In the genomic region with DNA sequence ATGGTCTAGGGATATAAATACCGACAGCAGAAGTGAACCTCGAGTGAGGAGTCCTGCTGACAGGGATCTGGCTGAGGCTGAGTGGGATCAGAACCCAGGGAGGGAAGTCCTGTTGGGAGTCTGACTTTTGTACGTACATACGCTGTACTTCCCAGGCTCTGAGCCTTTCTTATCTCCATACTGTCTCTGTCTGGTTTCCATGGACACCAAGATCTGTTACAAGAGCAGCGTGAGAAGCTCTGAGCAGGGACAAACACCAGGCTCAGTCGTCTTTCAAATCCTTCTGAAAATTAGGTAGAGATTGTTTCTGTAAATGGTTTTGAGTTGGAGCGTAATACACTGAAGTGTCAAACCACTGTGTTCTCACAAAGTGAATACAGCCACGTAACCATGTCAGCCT, we compare ENCODE assay signal across 24 mouse cellular contexts. TPM values are rescaled to one million over a fixed set of nuclear protein-coding genes. Genes with fewer than 3 reads are reported as not detected.
DNase-seq lines count a peak whose midpoint lies in the region; ATAC-seq and TF ChIP-seq lines count a peak whose summit lies in the region.
"Had no signal": no experiment of that assay in that cellular context is flagged by ENCODE, and none has a peak within 500 bp of the region (broad histone marks: within the 10 kb centered on the region; RNA-seq: fewer than 3 reads in every experiment).

No protein-coding gene starts in this region.

- TF ChIP-seq CTCF in forebrain, postnatal 0 days (IDR thresholded peaks at IDR 0.05; ENCODE audit: low read depth) = no peak
- TF ChIP-seq CTCF in MEL (IDR thresholded peaks at IDR 0.05 in 2 of 3, conservative IDR thresholded peaks at IDR 0.05 in 1 of 3; ENCODE audit: control insufficient read depth in 1 of 3, insufficient read depth in 1 of 3, low read depth in 2 of 3, low read length in 3 of 3, poor library complexity in 1 of 3, severe bottlenecking in 1 of 3) = no peak
- no peak for TF ChIP-seq CTCF in brain, embryonic 14.5 days (IDR thresholded peaks at IDR 0.05; ENCODE audit: borderline replicate concordance, extremely low read depth, insufficient read depth, insufficient read length)

- H3K9me3 ChIP-seq in forebrain, postnatal 0 days (ENCODE audit: low read length) = no peaks in the 10 kb centered on the region
- H3K9me3 ChIP-seq in forebrain, embryonic 12.5 days = no peaks in the 10 kb centered on the region
- no peaks in the 10 kb centered on the region for H3K9me3 ChIP-seq in MEL (replicated peaks; ENCODE audit: insufficient read depth, low read length)
- H3K9me3 ChIP-seq: embryonic facial prominence, embryonic 12.5 days; G1E had no signal

- intact Hi-C loops in left cerebral cortex, postnatal 14 days (cut with DNase I) = no loop called here
- intact Hi-C loops in left cerebral cortex, postnatal 4 days (cut with DNase I) = loop anchor here (5.0 kb wide), 1 partner anchor 148 kb away; no protein-coding TSS in a partner anchor

- H3K79me2 ChIP-seq in MEL (ENCODE audit: control insufficient read depth, insufficient read depth, low read length, poor library complexity) = no peaks in the 10 kb centered on the region

- WGBS in forebrain, postnatal 0 days = 45% methylated on average over 8 of the region's 8 CpGs
- 64% methylated on average over 8 of the region's 8 CpGs for WGBS in forebrain, embryonic 12.5 days

- no peaks in the 10 kb centered on the region for H3K27me3 ChIP-seq in forebrain, postnatal 0 days (ENCODE audit: insufficient read depth, low read length)
- H3K27me3 ChIP-seq in forebrain, embryonic 12.5 days = no peaks in the 10 kb centered on the region
- no peaks in the 10 kb centered on the region for H3K27me3 ChIP-seq in MEL (ENCODE audit: control insufficient read depth in 1 of 2, insufficient read depth in 2 of 2, low read length in 2 of 2)
- H3K27me3 ChIP-seq: CH12.LX; embryonic facial prominence, embryonic 12.5 days had no signal

- no peak overlapping the region for H3K9ac ChIP-seq in forebrain, postnatal 0 days
- no peak overlapping the region; the same call in 1 of the 2 replicates for H3K9ac ChIP-seq in forebrain, embryonic 12.5 days
- H3K9ac ChIP-seq in MEL (ENCODE audit: control insufficient read depth, low read depth, low read length, poor library complexity, severe bottlenecking) = no peak overlapping the region
- H3K9ac ChIP-seq: embryonic facial prominence, embryonic 12.5 days had no signal

- ATAC-seq in forebrain, postnatal 0 days = peak; percentile 67
- ATAC-seq in forebrain, embryonic 12.5 days (ENCODE audit: low FRiP score) = no peak
- ATAC-seq: CD4-positive, CD25-positive, alpha-beta regulatory T cell, adult 4 months; forebrain, embryonic 14.5 days; forebrain, embryonic 16.5 days had no signal

- no peak for TF ChIP-seq RAD21 in MEL (IDR thresholded peaks at IDR 0.05; ENCODE audit: low read depth, low read length)

- TF ChIP-seq POLR2A in MEL (IDR thresholded peaks at IDR 0.05; ENCODE audit: control insufficient read depth in 1 of 2, insufficient read depth in 1 of 2, low read depth in 1 of 2, low read length in 2 of 2, poor library complexity in 1 of 2) = no peak
- no peak for TF ChIP-seq POLR2A in brain, embryonic 14.5 days (IDR thresholded peaks at IDR 0.05; ENCODE audit: borderline replicate concordance, extremely low read depth, insufficient read depth, insufficient read length, poor library complexity, severe bottlenecking)

- no peaks in the 10 kb centered on the region for H3K36me3 ChIP-seq in forebrain, postnatal 0 days (ENCODE audit: insufficient read depth)
- H3K36me3 ChIP-seq in forebrain, embryonic 12.5 days (replicated peaks) = no peaks in the 10 kb centered on the region
- peaks cover 0 to 11% of the 10 kb centered on the region in 2 experiments; a peak in 2 of 4 replicates for H3K36me3 ChIP-seq in MEL (ENCODE audit: control insufficient read depth in 1 of 2, insufficient read depth in 2 of 2, low read length in 2 of 2)
- H3K36me3 ChIP-seq: embryonic facial prominence, embryonic 12.5 days; G1E had no signal

- H3K4me3 ChIP-seq in forebrain, postnatal 0 days (ENCODE audit: low read depth, low read length) = no peak overlapping the region
- no peak overlapping the region for H3K4me3 ChIP-seq in forebrain, embryonic 12.5 days (replicated peaks)
- H3K4me3 ChIP-seq in MEL (ENCODE audit: control insufficient read depth in 1 of 2, insufficient read depth in 1 of 2, low read depth in 2 of 2, low read length in 2 of 2) = no peak overlapping the region
- H3K4me3 ChIP-seq: embryonic facial prominence, embryonic 12.5 days had no signal

- DNase-seq in forebrain, postnatal 0 days = no peak
- peak; percentile 23 to 43 for DNase-seq in left cerebral cortex, postnatal 14 days (ENCODE audit: low spot score in 2 of 2)
- DNase-seq in left cerebral cortex, postnatal 4 days = no peak
- peak; percentile 45 for DNase-seq in MEL (ENCODE audit: low read depth, low spot score)
- DNase-seq in brain, embryonic 14.5 days (ENCODE audit: low read depth) = peak; percentile 25
- DNase-seq in heart, postnatal 4 days = no peak
- DNase-seq: adrenal gland, adult 2 months; adrenal gland, postnatal 10 days; adrenal gland, postnatal 25 days; B cell, adult 2 months; cerebellum, adult 11 months; cerebellum, adult 18-20 months; cerebellum, adult 8-10 months; cerebellum, adult 9-11 months; cerebellum, postnatal 14 days; cerebellum, postnatal 36 days; embryo, embryonic 11 days had no signal

- H3K4me1 ChIP-seq in forebrain, postnatal 0 days (ENCODE audit: insufficient read depth) = no peaks in the 10 kb centered on the region; the same call in 1 of the 2 replicates
- H3K4me1 ChIP-seq in forebrain, embryonic 12.5 days = no peaks in the 10 kb centered on the region
- H3K4me1 ChIP-seq in MEL (ENCODE audit: control insufficient read depth in 1 of 2, insufficient read depth in 2 of 2, low read length in 2 of 2) = peaks cover 0 to 12% of the 10 kb centered on the region in 2 experiments; a peak in 3 of 4 replicates
- H3K4me1 ChIP-seq: embryonic facial prominence, embryonic 12.5 days had no signal

- H3K27ac ChIP-seq in forebrain, postnatal 0 days (ENCODE audit: low read depth, low read length) = no peak overlapping the region
- H3K27ac ChIP-seq in forebrain, embryonic 12.5 days = no peak overlapping the region
- no peak overlapping the region for H3K27ac ChIP-seq in MEL (ENCODE audit: control insufficient read depth, low read depth, low read length)
- H3K27ac ChIP-seq: embryonic facial prominence, embryonic 12.5 days had no signal

- no peak overlapping the region for H3K4me2 ChIP-seq in forebrain, postnatal 0 days (ENCODE audit: low read depth)
- H3K4me2 ChIP-seq in forebrain, embryonic 12.5 days = no peak overlapping the region
- H3K4me2 ChIP-seq: embryonic facial prominence, embryonic 12.5 days had no signal

- TF ChIP-seq EP300 in MEL (IDR thresholded peaks at IDR 0.05; ENCODE audit: low read depth in 1 of 2, low read length in 2 of 2) = no peak

TF ChIP-seq in MEL, 35 proteins besides CTCF, POLR2A, EP300 and RAD21 (continues in another document):
- TF ChIP-seq SMC3 (IDR thresholded peaks at IDR 0.05; ENCODE audit: low read depth, low read length) (no peak), NELFE (IDR thresholded peaks at IDR 0.05; ENCODE audit: low read depth, low read length) (no peak), E2F4 (IDR thresholded peaks at IDR 0.05; ENCODE audit: borderline replicate concordance, low read depth, low read length) (no peak), TAL1 (IDR thresholded peaks at IDR 0.05; ENCODE audit: low read length) (no peak), CHD1 (IDR thresholded peaks at IDR 0.05; ENCODE audit: low read depth, low read length) (no peak), ZKSCAN1 (IDR thresholded peaks at IDR 0.05; ENCODE audit: low read depth, low read length) (no peak), ETS1 (IDR thresholded peaks at IDR 0.05; ENCODE audit: low read depth, low read length) (no peak), SIN3A (IDR thresholded peaks at IDR 0.05; ENCODE audit: low read length) (no peak), TBP (IDR thresholded peaks at IDR 0.05; ENCODE audit: low read depth, low read length) (no peak)

RNA-seq across cellular contexts. Expression of a gene that starts 7.0 kb away (rescaled TPM):
- total RNA-seq in forebrain, postnatal 0 days (2014; rRNA removed) = 33.8 and 37.4 TPM in 2 replicates
- 13.1 and 19.2 TPM in 2 replicates for polyA plus RNA-seq in forebrain, postnatal 0 days (2015; fragmentation: Nextera tagmentation; extraction: Ambion mirVana)
- polyA plus RNA-seq in forebrain, embryonic 12.5 days (2016; fragmentation: Nextera tagmentation; extraction: Ambion mirVana) = 11.3 and 13.3 TPM in 2 replicates
- 10 to 100 TPM; 80.8 to 82.0 TPM for total RNA-seq in left cerebral cortex, postnatal 14 days (2021)
- 10 to 100 TPM; 35.3 to 35.9 TPM for total RNA-seq in left cerebral cortex, postnatal 4 days (2021)
- total RNA-seq in MEL (2012; rRNA removed) = 6.5 and 7.9 TPM in 2 replicates
- polyA plus RNA-seq in MEL (2012; ENCODE audit: insufficient read depth in 1 of 2, insufficient read length in 2 of 2, low read depth in 1 of 2, low replicate concordance in 2 of 2, missing spikeins in 1 of 2) = 1 to 10 TPM in 1 of 2 experiments, not detected in 1; 9.7 TPM
- polyA plus RNA-seq in brain, embryonic 14.5 days (2012; rRNA removed) = 19.6 and 21.1 TPM in 2 replicates
- total RNA-seq in heart, postnatal 4 days (2021) = 1 to 10 TPM; 8.2 to 9.4 TPM

RNA-seq across cellular contexts. Expression of a gene that starts 36.7 kb away (rescaled TPM):
- 65.7 and 86.6 TPM in 2 replicates for total RNA-seq in forebrain, postnatal 0 days (2014; rRNA removed)
- polyA plus RNA-seq in forebrain, postnatal 0 days (2015; fragmentation: Nextera tagmentation; extraction: Ambion mirVana) = 16.5 and 25.5 TPM in 2 replicates
- polyA plus RNA-seq in forebrain, embryonic 12.5 days (2016; fragmentation: Nextera tagmentation; extraction: Ambion mirVana) = 24.5 and 27.2 TPM in 2 replicates
- 10 to 100 TPM; 95.7 to 97.7 TPM for total RNA-seq in left cerebral cortex, postnatal 14 days (2021)
- 100 to 1,000 TPM in 1 of 2 experiments, 10 to 100 TPM in 1; 100.0 to 102 TPM for total RNA-seq in left cerebral cortex, postnatal 4 days (2021)
- total RNA-seq in MEL (2012; rRNA removed) = 0.88 and 1.5 TPM in 2 replicates
- 1 to 10 TPM in 1 of 2 experiments, not detected in 1; 1.7 TPM for polyA plus RNA-seq in MEL (2012; ENCODE audit: insufficient read depth in 1 of 2, insufficient read length in 2 of 2, low read depth in 1 of 2, low replicate concordance in 2 of 2, missing spikeins in 1 of 2)
- 41.6 and 65.6 TPM in 2 replicates for polyA plus RNA-seq in brain, embryonic 14.5 days (2012; rRNA removed)
- 1 to 10 TPM; 8.4 to 9.6 TPM for total RNA-seq in heart, postnatal 4 days (2021)
- polyA plus RNA-seq: G1E had no signal

RNA-seq across cellular contexts. Expression of a gene that starts 57.5 kb away (rescaled TPM):
- total RNA-seq in forebrain, postnatal 0 days (2014; rRNA removed) = 25.7 and 29.7 TPM in 2 replicates
- polyA plus RNA-seq in forebrain, postnatal 0 days (2015; fragmentation: Nextera tagmentation; extraction: Ambion mirVana) = 6.9 and 10.2 TPM in 2 replicates
- polyA plus RNA-seq in forebrain, embryonic 12.5 days (2016; fragmentation: Nextera tagmentation; extraction: Ambion mirVana) = 8.0 and 8.1 TPM in 2 replicates
- 10 to 100 TPM; 54.3 to 57.5 TPM for total RNA-seq in left cerebral cortex, postnatal 14 days (2021)
- 10 to 100 TPM; 42.4 to 43.0 TPM for total RNA-seq in left cerebral cortex, postnatal 4 days (2021)
- total RNA-seq in MEL (2012; rRNA removed) = 0.03 and 0.19 TPM in 2 replicates
- 1 to 10 TPM in 1 of 2 experiments, not detected in 1; 3.0 TPM for polyA plus RNA-seq in MEL (2012; ENCODE audit: insufficient read depth in 1 of 2, insufficient read length in 2 of 2, low read depth in 1 of 2, low replicate concordance in 2 of 2, missing spikeins in 1 of 2)
- 8.4 and 13.1 TPM in 2 replicates for polyA plus RNA-seq in brain, embryonic 14.5 days (2012; rRNA removed)
- 1 to 10 TPM; 5.5 to 5.7 TPM for total RNA-seq in heart, postnatal 4 days (2021)
- polyA plus RNA-seq: G1E had no signal

Comparison
In these comparisons a context has a peak if more than half of its experiments do, and no peak if none do; other contexts are left out.
1. DNase-seq: peak in left cerebral cortex, postnatal 14 days (2 of 2), MEL (single experiment) and brain, embryonic 14.5 days (single experiment); none in forebrain, postnatal 0 days (single experiment), left cerebral cortex, postnatal 4 days (single experiment) and heart, postnatal 4 days (single experiment).